Mouse (Mus musculus) olfactory bulb, adult 2 months (tissue): Measurements from ENCODE around the gene Mfsd8.
"Not testable (repeated sequence)": the region's sequence is repeated elsewhere in the genome, so short reads cannot be mapped to it uniquely, and the experiment has no call there.

Source experiments
- CTCF ChIP-seq: fragments of 200-500 bp; IDR thresholded peaks from 2 replicates; pipeline ENCODE4 v1.5.1; 2012; ENCODE audit warnings: low read depth, mild to moderate bottlenecking, low read length, moderate library complexity; ENCODE audit not compliant: insufficient read depth
- POLR2A ChIP-seq: fragments of 200-500 bp; IDR thresholded peaks from 2 replicates; pipeline ENCODE4 v1.6.1; 2012; ENCODE audit warnings: mild to moderate bottlenecking, low read depth, low read length, moderate library complexity; ENCODE audit not compliant: insufficient read depth

DNA sequence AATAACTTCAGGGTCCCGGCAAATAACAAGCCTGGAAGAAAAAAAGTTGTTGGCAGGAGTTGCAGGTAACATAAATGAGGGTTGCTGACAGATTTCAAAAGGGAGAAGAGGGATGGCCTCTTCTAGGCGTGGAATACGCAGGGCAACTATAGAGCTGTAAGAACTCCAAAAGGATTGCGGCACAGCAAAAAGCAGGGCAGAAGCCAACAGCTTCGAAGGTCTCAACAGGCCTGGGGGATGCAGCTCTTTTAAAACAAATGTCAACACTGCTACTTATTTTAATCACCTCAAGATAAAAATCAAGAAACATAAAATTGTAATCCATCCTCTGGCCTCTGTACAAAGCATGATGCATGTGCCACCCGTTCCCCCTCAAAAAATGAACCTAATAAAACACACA is 1.2 kb downstream of the Mfsd8 start:
- not testable (repeated sequence) for TF ChIP-seq CTCF, POLR2A
